Mouse (Mus musculus) heart, embryonic 16.5 days (tissue): ENCODE measurements around the gene Gm13272. TPM values are rescaled to one million over a fixed set of nuclear protein-coding genes. Genes with fewer than 3 reads are reported as not detected.
"Not testable (repeated sequence)": the region's sequence is repeated elsewhere in the genome, so short reads cannot be mapped to it uniquely, and the experiment has no call there.

ENCODE experiments used
- ATAC-seq: fragments of 200-750 bp; cut with Nextera tagmentation; replicated peaks from 2 replicates; pipeline ENCODE4 v1.8.0; 2017; ENCODE audit warnings: moderate number of reproducible peaks; ENCODE audit not compliant: insufficient read depth, low FRiP score; ENCODE audit errors: extremely low read depth
- H3K27ac ChIP-seq: fragments of 300-500 bp; sonication (generic); 2 replicates; pipeline ENCODE4 v1.5.1; 2014; ENCODE audit warnings: mild to moderate bottlenecking, low read length, control low read depth, moderate library complexity
- H3K27me3 ChIP-seq: fragments of 300-500 bp; sonication (generic); 2 replicates; pipeline ENCODE4 v1.6.1; 2014; ENCODE audit warnings: low read length, mixed read lengths; ENCODE audit not compliant: control insufficient read depth, insufficient read depth
- H3K36me3 ChIP-seq: fragments of 300-500 bp; sonication (generic); 2 replicates; pipeline ENCODE4 v1.6.1; 2014; ENCODE audit not compliant: control insufficient read depth, insufficient read depth
- H3K4me1 ChIP-seq: fragments of 300-500 bp; sonication (generic); 2 replicates; pipeline ENCODE4 v1.6.1; 2014; ENCODE audit warnings: low read length, mixed read lengths; ENCODE audit not compliant: control insufficient read depth, insufficient read depth
- H3K4me2 ChIP-seq: fragments of 300-500 bp; sonication (generic); 2 replicates; pipeline ENCODE4 v1.6.1; 2014; ENCODE audit warnings: low read depth, mild to moderate bottlenecking, control low read depth, low read length
- H3K4me3 ChIP-seq: fragments of 300-500 bp; sonication (generic); 2 replicates; pipeline ENCODE4 v1.5.1; 2014; ENCODE audit warnings: mild to moderate bottlenecking, control low read depth, low read length
- H3K9ac ChIP-seq: fragments of 300-500 bp; sonication (generic); 2 replicates; pipeline ENCODE4 v1.6.1; 2014; ENCODE audit warnings: low read length, control low read depth
- H3K9me3 ChIP-seq: fragments of 300-500 bp; sonication (generic); replicated peaks from 2 replicates; pipeline ENCODE4 v1.6.1; 2016; ENCODE audit warnings: low read length; ENCODE audit not compliant: control insufficient read depth
- WGBS: fragments of 180-500 bp; shearing (Covaris S2); extraction: QIAGEN DNeasy Blood & Tissue Kit; methylation state at CpG from one replicate; pipeline ENCODE4 v1.1.7; 2014; 5-methylcytosine and 5-hydroxymethylcytosine counted together
- polyA plus RNA-seq: library from polyadenylated mRNA; unstranded; fragments of >200 nt; fragmentation: Nextera tagmentation; extraction: Ambion mirVana; gene quantifications from 2 replicates; pipeline ENCODE4 v1.2.1, GENCODE M21; 2015

The Gm13272 gene
- polyA plus RNA-seq, 1 experiment from 2014 or later = not detected

- H3K4me2 ChIP-seq, ATAC-seq, H3K27me3 ChIP-seq, H3K9ac ChIP-seq, H3K4me3 ChIP-seq, H3K9me3 ChIP-seq, H3K36me3 ChIP-seq, H3K4me1 ChIP-seq, H3K27ac ChIP-seq: not testable (repeated sequence)
- WGBS = 41% methylated on average over 15 of the region's 18 CpGs
Measured at GRCm38 (mm10) chr4:88780320-88780719, 670 bp downstream of the Gm13272 start.

DNA sequence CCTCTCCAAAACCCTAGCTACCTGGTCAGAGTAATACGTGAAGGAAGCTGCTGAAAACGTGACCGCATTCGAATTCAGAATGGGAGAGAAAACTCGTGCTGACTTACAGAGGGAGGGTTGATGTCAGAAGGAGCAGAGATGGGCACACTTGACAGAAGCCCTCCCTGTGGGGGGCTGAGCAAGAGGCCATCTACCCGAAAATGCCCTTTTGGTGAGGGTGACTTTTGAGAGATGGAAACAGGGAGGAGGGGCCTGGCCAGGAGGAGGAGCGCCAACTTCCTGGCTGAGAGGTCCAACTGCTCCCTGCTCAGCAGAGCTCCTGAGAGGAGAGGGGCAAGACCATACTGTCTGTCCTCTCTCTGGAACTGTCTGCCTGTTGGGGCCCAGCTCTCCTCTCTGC lies 2.2 kb downstream of the Gm13272 start, which contains the start of gene Ifnz:
Gene Ifnz (plus strand): TSS at position 301 of the 400 bp plus-strand sequence.
- Histone ChIP-seq H3K4me2 (peak within 1 kb of the TSS; percentile 47), H3K27ac (peak within 1 kb of the TSS; percentile 62), H3K9ac (peak within 1 kb of the TSS; percentile 43; the same call in 1 of the 2 replicates), H3K4me3 (peak within 1 kb of the TSS; percentile 33)
- not testable (repeated sequence) for ATAC-seq, H3K9me3 ChIP-seq, H3K27me3 ChIP-seq, H3K4me1 ChIP-seq, H3K36me3 ChIP-seq
- WGBS = 20% methylated on average over 3 of the region's 7 CpGs

- Histone ChIP-seq H3K4me3 (peak overlapping the region; percentile 33), H3K4me2 (peak overlapping the region; percentile 47)
- not testable (repeated sequence) for ATAC-seq
Measured at GRCm38 (mm10) chr4:88782335-88782734, 2.7 kb downstream of the Gm13272 start.

DNA sequence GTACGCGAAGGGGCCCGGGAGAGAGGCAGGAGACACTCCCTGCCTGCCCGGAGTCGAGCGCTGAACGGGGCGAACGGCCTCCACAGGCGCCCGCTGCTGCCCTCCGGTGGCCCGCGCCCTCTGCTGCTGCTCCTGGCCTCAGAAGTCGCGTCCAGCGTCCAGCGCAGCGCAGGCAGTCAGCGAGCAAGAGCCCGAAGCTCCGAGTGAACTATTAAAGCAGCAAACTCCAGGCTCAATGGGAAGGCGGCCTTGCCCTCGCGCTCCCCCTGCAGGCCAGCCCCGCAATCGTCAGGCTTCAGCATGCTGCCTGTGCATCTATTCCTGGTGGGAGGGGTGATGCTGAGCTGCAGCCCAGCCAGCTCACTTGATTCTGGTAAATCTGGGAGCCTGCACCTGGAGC lies 5.8 kb downstream of the Gm13272 start, which contains the start of gene Gm13276:
Gene Gm13276 (plus strand): TSS at position 301 of the 400 bp plus-strand sequence.
- WGBS = no CpG with 5 or more reads among the region's 27 CpGs
- H3K4me3 ChIP-seq, H3K27ac ChIP-seq, H3K9ac ChIP-seq, H3K4me2 ChIP-seq, H3K9me3 ChIP-seq, H3K36me3 ChIP-seq, H3K4me1 ChIP-seq, H3K27me3 ChIP-seq, ATAC-seq: not testable (repeated sequence)

More at GRCm38 (mm10) chr4:88782335-88782734, 2.7 kb downstream of the Gm13272 start:
- 0% methylated on average over 12 of the region's 31 CpGs for WGBS
- H3K27ac ChIP-seq = peak overlapping the region; percentile 62
- not testable (repeated sequence) for H3K27me3 ChIP-seq, H3K36me3 ChIP-seq, H3K9me3 ChIP-seq, H3K4me1 ChIP-seq
- peak overlapping the region; percentile 43; the same call in 1 of the 2 replicates for H3K9ac ChIP-seq

DNA sequence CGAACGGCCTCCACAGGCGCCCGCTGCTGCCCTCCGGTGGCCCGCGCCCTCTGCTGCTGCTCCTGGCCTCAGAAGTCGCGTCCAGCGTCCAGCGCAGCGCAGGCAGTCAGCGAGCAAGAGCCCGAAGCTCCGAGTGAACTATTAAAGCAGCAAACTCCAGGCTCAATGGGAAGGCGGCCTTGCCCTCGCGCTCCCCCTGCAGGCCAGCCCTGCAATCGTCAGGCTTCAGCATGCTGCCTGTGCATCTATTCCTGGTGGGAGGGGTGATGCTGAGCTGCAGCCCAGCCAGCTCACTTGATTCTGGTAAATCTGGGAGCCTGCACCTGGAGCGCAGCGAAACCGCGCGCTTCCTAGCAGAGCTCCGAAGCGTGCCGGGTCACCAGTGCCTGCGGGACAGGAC lies 8.8 kb downstream of the Gm13272 start, which contains the start of gene Gm13277:
Gene Gm13277 (plus strand): TSS at position 231 of the 400 bp plus-strand sequence.
- ATAC-seq, H3K36me3 ChIP-seq, H3K27ac ChIP-seq, H3K27me3 ChIP-seq, H3K4me2 ChIP-seq, H3K9me3 ChIP-seq, H3K4me3 ChIP-seq, H3K9ac ChIP-seq, H3K4me1 ChIP-seq: not testable (repeated sequence)
- 0% methylated on average over 1 of the region's 28 CpGs for WGBS

DNA sequence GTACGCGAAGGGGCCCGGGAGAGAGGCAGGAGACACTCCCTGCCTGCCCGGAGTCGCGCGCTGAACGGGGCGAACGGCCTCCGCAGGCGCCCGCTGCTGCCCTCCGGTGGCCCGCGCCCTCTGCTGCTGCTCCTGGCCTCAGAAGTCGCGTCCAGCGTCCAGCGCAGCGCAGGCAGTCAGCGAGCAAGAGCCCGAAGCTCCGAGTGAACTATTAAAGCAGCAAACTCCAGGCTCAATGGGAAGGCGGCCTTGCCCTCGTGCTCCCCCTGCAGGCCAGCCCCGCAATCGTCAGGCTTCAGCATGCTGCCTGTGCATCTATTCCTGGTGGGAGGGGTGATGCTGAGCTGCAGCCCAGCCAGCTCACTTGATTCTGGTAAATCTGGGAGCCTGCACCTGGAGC lies 11.6 kb downstream of the Gm13272 start, which contains the start of gene Gm13278:
Gene Gm13278 (plus strand): TSS at position 301 of the 400 bp plus-strand sequence.
- not testable (repeated sequence) for H3K4me3 ChIP-seq, H3K9me3 ChIP-seq, H3K4me2 ChIP-seq, H3K27me3 ChIP-seq, H3K36me3 ChIP-seq, H3K4me1 ChIP-seq, ATAC-seq, H3K9ac ChIP-seq, H3K27ac ChIP-seq
- WGBS = no CpG with 5 or more reads among the region's 28 CpGs

DNA sequence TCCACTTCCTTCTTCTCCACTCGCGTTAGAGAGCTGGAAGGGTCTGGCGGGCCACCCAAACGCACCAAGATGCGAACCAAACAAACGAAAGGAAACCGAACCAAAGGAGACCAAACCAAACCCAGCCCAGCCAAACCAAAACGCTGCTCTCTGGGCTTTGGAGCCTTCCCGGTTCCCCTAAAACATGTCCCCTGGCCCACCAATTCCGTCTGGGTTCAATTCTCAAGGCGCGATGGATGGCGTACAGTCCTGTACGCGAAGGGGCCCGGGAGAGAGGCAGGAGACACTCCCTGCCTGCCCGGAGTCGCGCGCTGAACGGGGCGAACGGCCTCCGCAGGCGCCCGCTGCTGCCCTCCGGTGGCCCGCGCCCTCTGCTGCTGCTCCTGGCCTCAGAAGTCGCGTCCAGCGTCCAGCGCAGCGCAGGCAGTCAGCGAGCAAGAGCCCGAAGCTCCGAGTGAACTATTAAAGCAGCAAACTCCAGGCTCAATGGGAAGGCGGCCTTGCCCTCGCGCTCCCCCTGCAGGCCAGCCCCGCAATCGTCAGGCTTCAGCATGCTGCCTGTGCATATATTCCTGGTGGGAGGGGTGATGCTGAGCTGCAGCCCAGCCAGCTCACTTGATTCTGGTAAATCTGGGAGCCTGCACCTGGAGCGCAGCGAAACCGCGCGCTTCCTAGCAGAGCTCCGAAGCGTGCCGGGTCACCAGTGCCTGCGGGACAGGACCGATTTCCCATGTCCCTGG lies 14.5 kb downstream of the Gm13272 start, which contains the start of gene Gm13275:
Gene Gm13275 (plus strand): TSS at position 552 of the 740 bp plus-strand sequence.
- not testable (repeated sequence) for H3K27me3 ChIP-seq, H3K4me1 ChIP-seq, H3K36me3 ChIP-seq, H3K9ac ChIP-seq, ATAC-seq, H3K9me3 ChIP-seq, H3K4me2 ChIP-seq, H3K4me3 ChIP-seq, H3K27ac ChIP-seq
- 0% methylated on average over 10 of the region's 52 CpGs for WGBS

DNA sequence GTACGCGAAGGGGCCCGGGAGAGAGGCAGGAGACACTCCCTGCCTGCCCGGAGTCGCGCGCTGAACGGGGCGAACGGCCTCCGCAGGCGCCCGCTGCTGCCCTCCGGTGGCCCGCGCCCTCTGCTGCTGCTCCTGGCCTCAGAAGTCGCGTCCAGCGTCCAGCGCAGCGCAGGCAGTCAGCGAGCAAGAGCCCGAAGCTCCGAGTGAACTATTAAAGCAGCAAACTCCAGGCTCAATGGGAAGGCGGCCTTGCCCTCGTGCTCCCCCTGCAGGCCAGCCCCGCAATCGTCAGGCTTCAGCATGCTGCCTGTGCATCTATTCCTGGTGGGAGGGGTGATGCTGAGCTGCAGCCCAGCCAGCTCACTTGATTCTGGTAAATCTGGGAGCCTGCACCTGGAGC lies 17.4 kb downstream of the Gm13272 start, which contains the start of gene Gm13279:
Gene Gm13279 (plus strand): TSS at position 301 of the 400 bp plus-strand sequence.
- not testable (repeated sequence) for H3K27me3 ChIP-seq, H3K9ac ChIP-seq, H3K9me3 ChIP-seq, ATAC-seq, H3K27ac ChIP-seq, H3K4me2 ChIP-seq, H3K36me3 ChIP-seq, H3K4me1 ChIP-seq, H3K4me3 ChIP-seq
- no CpG with 5 or more reads among the region's 28 CpGs for WGBS

DNA sequence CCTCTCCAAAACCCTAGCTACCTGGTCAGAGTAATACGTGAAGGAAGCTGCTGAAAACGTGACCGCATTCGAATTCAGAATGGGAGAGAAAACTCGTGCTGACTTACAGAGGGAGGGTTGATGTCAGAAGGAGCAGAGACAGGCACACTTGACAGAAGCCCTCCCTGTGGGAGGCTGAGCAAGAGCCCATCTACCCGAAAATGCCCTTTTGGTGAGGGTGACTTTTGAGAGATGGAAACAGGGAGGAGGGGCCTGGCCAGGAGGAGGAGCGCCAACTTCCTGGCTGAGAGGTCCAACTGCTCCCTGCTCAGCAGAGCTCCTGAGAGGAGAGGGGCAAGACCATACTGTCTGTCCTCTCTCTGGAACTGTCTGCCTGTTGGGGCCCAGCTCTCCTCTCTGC lies 19.7 kb downstream of the Gm13272 start, which contains the start of gene Gm13285:
Gene Gm13285 (plus strand): TSS at position 301 of the 400 bp plus-strand sequence.
- not testable (repeated sequence) for H3K9me3 ChIP-seq, H3K27ac ChIP-seq, H3K9ac ChIP-seq, ATAC-seq, H3K36me3 ChIP-seq, H3K27me3 ChIP-seq, H3K4me1 ChIP-seq, H3K4me2 ChIP-seq, H3K4me3 ChIP-seq
- 8% methylated on average over 5 of the region's 7 CpGs for WGBS
